Mouse (Mus musculus): ENCODE measurements at regions not wholly inside any gene's neighbourhood (a gene's known extent, or its start where the extent isn't known, plus 50 kb on each side); places are given as distances from the start of the nearest gene placed in this dataset.

- no peak for DNase-seq (ENCODE audit: low spot score in 2 of 2)
- intact Hi-C loops (cut with DNase I): no loop called here
Measured at GRCm38 (mm10) chr2:161196713-161197372, 88.0 kb upstream of the Chd6 start.

- intact Hi-C loops (cut with DNase I): no loop called here
- no peak for DNase-seq (ENCODE audit: low spot score in 2 of 2)
Measured at GRCm38 (mm10) chr2:161187516-161187915, 78.6 kb upstream of the Chd6 start.

- peak in 1 of 2 experiments; percentile 21 for DNase-seq (ENCODE audit: low spot score in 2 of 2)
- intact Hi-C loops (cut with DNase I): no loop called here
Measured at GRCm38 (mm10) chr2:161185122-161185521, 76.2 kb upstream of the Chd6 start.

- intact Hi-C loops (cut with DNase I): loop anchor here (2.0 kb wide), 1 partner anchor 69 kb away; the partner anchor contains the start of gene Chd6
- peak; percentile 80 to 89 for DNase-seq (ENCODE audit: low spot score in 2 of 2)
Measured at GRCm38 (mm10) chr2:161177355-161178021, 68.6 kb upstream of the Chd6 start.

GRCm38 (mm10) chr2:161166681-161167080, 57.8 kb upstream of the Chd6 start:
- intact Hi-C loops (cut with DNase I): no loop called here

GRCm38 (mm10) chr2:161165495-161165894, 56.6 kb upstream of the Chd6 start:
- intact Hi-C loops (cut with DNase I): no loop called here
- DNase-seq (ENCODE audit: low spot score in 2 of 2): no peak

More at GRCm38 (mm10) chr2:161166681-161167080, 57.8 kb upstream of the Chd6 start:
- no peak for DNase-seq (ENCODE audit: low spot score in 2 of 2)

- DNase-seq (ENCODE audit: low spot score in 2 of 2): peak in 1 of 2 experiments; percentile 21
- intact Hi-C loops (cut with DNase I): no loop called here
Measured at GRCm38 (mm10) chr2:161164320-161164719, 55.4 kb upstream of the Chd6 start.
